Mouse (Mus musculus): ENCODE data around the gene Nob1.

The Nob1 gene

GRCm38 (mm10) chr8:107435962-107436831, 11.3 kb upstream of the Nob1 start, which contains the start of gene Wwp2:
Wwp2 (plus strand) TSS chr8:107436365.
- DNase-seq: peak; percentile 74

GRCm38 (mm10) chr8:107435421-107435961, 10.6 kb upstream of the Nob1 start:
- no peak for DNase-seq

- no peak for DNase-seq
Measured at GRCm38 (mm10) chr8:107430821-107431220, 6.0 kb upstream of the Nob1 start.

- DNase-seq: no peak
Measured at GRCm38 (mm10) chr8:107425230-107425597, 363 bp upstream of the Nob1 start.

- no peak for DNase-seq
Measured at GRCm38 (mm10) chr8:107424176-107424575, 675 bp downstream of the Nob1 start.

GRCm38 (mm10) chr8:107417001-107417400, 7.8 kb downstream of the Nob1 start:
- DNase-seq: no peak

- no peak for DNase-seq
Measured at GRCm38 (mm10) chr8:107413881-107414280, 11.0 kb downstream of the Nob1 start.

- no peak for DNase-seq
Measured at GRCm38 (mm10) chr8:107412552-107412951, 12.3 kb downstream of the Nob1 start.

- no peak for DNase-seq
Measured at GRCm38 (mm10) chr8:107411391-107411790, 13.5 kb downstream of the Nob1 start.

- DNase-seq: no peak
Measured at GRCm38 (mm10) chr8:107405935-107406334, 18.9 kb downstream of the Nob1 start.

GRCm38 (mm10) chr8:107404057-107404456, 20.8 kb downstream of the Nob1 start:
- no peak for DNase-seq

GRCm38 (mm10) chr8:107403038-107403781, 21.6 kb downstream of the Nob1 start, which contains the start of gene Nqo1:
Nqo1 (minus strand) TSS chr8:107403206.
- DNase-seq: peak; percentile 62

- DNase-seq: no peak
Measured at GRCm38 (mm10) chr8:107401866-107402265, 23.0 kb downstream of the Nob1 start.

- DNase-seq: peak; percentile 81
Measured at GRCm38 (mm10) chr8:107399495-107399894, 25.4 kb downstream of the Nob1 start.

GRCm38 (mm10) chr8:107397665-107398064, 27.2 kb downstream of the Nob1 start:
- DNase-seq: no peak

- DNase-seq: no peak
Measured at GRCm38 (mm10) chr8:107396106-107396670, 28.7 kb downstream of the Nob1 start.

GRCm38 (mm10) chr8:107395397-107395796, 29.5 kb downstream of the Nob1 start:
- no peak for DNase-seq

- DNase-seq: no peak
Measured at GRCm38 (mm10) chr8:107391136-107391516, 33.7 kb downstream of the Nob1 start.

GRCm38 (mm10) chr8:107390476-107391135, 34.2 kb downstream of the Nob1 start:
- no peak for DNase-seq

GRCm38 (mm10) chr8:107389557-107389956, 35.3 kb downstream of the Nob1 start:
- peak; percentile 57 for DNase-seq

- DNase-seq: peak; percentile 72
Measured at GRCm38 (mm10) chr8:107387861-107388260, 37.0 kb downstream of the Nob1 start.

GRCm38 (mm10) chr8:107386642-107387041, 38.2 kb downstream of the Nob1 start:
- peak; percentile 45 for DNase-seq

- no peak for DNase-seq
Measured at GRCm38 (mm10) chr8:107386171-107386570, 38.7 kb downstream of the Nob1 start.

Data from cerebellum, adult 9-10 months (tissue).